Mouse (Mus musculus) thymus, adult 18-20 months (tissue): ENCODE results near the gene Pdia4.
"Not testable (repeated sequence)": the region's sequence is repeated elsewhere in the genome, so short reads cannot be mapped to it uniquely, and the experiment has no call there.

Experiments
- DNase-seq, 2 experiments: peaks; one replicate each; pipeline ENCODE4 v3.0.0; 2022; ENCODE audit warnings: mixed read lengths in 2 of 2

Gene Pdia4

DNA sequence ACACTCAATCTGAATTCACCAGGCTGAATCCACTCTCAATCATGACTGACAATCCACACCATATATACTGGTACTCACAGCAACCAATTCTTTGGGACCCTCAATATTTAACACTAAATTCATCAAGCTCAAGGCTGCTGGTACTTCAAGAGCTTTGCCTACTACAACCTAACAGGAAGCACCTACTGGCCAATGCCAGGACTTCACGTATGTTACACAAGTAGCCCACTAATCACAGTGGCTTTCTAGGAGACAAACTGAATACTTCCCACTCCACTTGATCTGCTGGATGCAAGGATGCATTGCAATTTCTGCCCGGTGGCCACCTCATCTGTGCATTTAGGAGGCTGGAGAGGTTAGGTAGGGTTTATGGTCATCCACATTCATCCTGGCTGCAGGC, 3.0 kb downstream of the Pdia4 start:
- no peak for DNase-seq

DNA sequence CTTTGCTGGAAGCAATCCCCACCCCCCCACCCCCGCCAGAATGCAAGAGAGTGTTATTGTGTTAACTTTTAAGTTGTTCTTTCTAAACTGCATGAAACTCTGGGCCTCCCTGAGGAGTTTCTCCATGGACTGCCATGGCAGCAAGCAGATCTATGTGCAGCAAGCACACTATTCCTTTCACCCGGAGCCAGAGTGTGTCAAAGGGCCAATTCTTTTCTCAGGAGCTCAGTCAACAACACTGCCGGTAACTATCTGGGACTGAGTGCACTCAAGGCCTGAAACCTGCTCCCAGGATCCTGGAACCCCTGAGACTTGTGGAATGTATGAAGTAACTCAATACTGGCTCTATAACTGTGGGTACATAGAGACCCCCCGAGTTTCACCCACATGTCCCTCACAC, 4.2 kb downstream of the Pdia4 start:
- no peak for DNase-seq

DNA sequence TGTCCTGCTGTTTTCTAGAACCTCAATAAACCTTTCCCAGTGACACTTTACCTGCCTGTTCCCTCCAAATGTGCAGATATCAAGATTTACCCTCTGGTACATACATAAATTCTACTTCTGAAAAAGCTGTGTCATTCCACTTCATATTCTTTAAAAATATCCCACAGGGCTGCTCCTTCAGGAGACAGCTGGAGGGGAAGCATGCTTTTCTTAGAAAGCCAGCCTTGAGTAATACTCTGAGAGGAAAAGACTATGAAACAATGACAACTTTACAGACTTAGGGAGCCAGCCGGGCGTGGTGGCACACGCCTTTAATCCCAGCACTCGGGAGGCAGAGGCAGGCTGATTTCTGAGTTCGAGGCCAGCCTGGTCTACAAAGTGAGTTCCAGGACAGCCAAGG, 4.7 kb downstream of the Pdia4 start:
- no peak for DNase-seq

DNA sequence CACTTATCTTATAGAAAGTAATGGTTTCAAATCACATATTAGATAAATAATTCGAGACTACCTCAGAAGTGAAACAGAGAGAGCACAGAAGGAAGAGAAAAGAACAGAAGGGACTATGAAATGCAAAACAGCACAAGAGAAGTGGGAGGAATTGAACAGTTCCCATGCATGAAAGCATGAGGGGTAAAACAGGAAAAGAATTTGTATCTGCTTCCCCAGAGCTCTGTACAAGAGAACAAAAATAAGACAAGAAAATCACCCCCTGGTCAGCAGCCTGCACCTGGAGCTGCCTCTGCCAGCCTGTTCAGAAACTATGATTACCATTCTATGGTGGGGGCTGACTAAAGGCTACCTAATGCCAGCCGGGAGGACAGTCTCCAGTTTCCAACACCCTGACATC, 5.8 kb downstream of the Pdia4 start:
- no peak for DNase-seq

DNA sequence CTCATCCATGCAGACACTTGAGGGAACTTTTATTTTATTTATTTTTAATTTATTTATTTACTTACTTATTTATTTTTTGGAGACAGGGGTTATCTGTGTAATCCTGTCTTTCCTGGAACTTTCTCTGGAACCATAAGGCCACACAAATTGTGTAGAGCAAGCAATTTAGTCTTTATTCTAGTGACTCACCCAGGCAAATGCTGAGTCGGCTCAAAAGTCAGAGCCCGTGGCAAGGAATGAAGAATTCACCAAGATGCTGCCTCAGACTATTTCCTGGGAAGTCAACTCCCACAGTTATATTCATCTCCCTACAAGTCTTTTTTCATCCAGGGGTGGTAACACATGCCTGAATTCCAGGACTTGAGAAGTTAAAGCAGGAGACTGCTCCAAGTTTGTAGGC, 7.7 kb downstream of the Pdia4 start:
- DNase-seq, result no peak

DNA sequence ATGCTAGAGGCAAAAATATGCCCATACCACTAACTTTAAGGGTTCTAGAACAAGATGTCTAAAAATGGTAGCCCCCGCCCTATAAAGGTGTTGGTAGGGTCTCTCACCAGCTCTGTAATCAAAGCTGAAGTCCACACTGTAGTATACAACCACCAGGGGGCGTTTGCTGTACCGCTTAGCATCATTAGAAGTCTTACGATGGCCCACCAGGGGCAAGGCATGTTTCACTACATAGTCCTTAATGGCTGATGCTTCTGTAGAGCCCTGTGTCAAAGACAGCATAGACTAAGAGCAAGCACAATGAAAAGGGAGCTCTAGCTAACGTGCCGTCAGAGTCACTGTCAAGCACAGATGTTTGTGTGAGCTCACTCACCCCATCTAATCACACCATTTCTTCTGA, 14.2 kb downstream of the Pdia4 start:
- peak; percentile 26 to 55 for DNase-seq

DNA sequence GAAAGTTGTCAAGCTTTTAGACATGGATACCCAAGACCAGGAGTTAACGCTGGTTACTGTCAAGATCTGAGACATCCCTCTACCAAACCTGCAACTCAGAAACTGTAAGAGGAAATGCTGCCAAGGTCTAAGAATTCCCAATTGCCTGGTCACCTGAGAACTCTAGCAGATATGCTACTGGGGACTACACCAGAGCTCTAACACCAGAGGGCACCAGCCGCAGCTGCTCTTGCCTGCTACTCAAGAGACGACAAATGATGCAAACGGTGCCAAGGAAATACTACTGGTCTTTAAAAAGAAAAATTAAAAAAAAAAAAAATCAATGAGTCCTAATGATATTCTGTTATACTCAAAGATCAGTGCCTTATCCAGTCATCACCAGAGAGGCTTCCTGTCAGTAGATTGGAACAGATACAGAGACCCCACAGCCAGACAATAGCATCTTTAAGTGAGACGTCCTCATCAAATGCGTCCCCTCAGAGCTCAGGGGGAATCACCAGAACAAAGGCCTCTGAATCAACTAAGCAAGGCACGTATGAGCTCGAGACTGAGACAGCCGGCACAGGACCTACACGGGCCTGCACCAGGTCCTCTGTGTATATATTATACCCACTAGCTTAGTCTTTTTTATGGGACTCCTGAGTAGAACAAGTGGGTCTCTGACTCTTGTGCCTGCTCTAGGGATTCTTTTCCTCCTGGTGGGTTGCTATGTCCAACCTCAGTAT, 19.0 kb downstream of the Pdia4 start:
- DNase-seq, result no peak

DNA sequence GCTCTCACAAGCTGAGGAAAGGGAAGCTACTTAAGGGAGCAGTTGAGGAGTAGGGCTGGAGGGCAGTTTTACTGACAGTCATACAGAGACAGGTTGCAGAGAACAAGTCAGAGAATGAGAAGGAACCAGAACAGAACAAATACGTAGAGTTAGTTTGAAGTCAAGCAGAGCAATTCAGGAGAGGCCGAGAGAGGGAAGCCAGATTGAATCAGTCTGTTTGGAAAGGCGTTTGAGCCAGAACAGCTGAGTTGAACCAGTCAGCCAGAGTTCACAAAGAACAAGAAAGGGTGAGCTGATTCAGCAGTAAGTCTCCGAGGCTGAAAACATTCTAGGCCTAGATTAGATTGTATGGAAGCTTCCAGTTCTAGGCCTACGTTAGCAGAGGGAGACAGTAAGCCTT, 19.9 kb downstream of the Pdia4 start:
- no peak for DNase-seq

DNA sequence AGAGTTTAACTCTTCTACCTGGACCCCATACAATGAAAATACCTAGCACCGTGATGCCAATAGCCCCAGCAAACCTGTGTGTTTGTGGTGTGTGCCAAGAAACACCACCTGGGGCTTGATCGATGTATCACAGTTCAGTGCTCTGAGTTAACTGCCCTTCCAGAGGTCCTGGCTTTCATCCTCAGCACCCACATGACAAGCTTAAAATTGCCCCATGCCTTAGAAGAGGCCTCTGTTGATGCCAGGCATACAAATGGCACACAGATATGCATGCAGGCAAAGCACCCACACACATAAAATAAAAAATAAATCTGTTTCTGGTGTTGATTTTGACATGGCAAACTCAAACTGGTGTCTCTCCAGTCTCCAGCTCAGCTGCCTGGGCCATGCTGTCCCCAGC, 20.7 kb downstream of the Pdia4 start:
- no peak for DNase-seq

DNA sequence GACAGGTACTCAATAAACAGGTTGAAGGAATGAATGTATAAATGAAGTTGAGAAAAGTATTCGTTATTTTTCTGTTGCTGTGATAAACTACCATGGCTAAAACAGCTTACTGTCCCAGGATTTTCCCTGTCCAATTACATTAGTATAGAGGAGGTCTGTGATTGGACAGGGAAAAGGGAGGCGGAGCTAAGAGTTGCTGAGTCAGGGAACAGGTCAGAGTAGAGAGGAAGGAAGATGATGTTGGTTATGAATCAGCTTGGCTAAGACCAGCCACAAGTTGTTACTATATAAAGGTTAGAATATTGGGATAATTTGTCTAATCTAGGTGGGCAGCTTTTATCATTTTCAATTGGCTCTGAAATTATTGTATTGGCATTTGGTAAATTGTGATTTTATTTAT, 22.5 kb downstream of the Pdia4 start:
- DNase-seq, result no peak

DNA sequence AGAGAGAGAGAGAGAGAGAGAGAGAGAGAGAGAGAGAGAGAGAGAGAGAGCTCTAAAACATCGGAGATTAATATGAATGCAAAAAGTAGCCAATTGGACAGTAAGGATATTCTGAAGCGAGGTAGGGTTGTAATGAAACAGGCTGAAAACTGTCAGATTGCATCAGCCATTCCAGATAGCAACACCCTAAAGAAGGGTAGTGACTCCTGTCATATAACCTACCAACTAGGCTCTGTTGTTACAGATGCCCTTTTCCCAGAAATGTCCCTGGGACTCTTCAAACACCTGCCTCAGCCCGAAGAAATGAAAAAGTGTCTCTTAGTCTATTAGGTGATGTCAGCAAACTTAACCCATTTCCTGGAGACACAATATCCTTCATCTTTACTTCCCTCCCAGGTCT, 24.4 kb downstream of the Pdia4 start:
- no peak for DNase-seq

DNA sequence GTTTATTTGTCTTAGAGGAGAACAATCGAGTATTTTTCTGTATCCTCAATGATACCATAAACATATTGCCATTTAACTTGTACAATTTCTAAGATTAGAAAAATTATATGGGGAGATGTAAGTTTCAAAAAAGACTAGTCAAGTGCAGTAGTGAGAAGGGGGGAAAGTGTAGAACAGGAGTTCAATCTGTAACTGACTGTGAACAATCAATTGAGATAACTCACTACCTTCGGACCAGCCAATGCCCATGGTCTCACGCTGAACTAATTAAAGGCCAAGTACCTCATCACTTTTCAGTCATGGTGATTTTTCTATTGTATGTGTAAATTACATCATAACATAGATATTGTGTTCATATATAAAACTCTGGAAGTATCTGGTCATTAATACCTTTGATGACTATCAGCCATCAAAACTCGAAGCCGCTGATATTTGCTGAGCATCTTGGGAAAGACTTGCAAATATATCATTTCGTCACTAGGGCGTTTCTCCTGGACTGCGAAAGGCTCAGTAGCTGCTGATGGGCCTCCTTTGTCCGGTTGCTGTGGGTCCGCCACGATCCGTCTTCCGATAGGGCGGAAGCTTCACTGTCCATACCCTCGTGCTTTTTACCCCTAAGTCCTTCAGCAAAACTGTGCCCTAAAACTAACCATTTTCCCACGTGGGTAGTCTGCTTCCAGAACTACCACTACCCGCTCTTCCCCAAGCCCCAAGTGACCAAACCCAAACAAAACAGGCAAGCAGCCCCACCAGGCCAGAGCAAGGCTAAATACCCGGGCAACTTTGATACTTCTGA, 25.1 kb downstream of the Pdia4 start:
- peak; percentile 45 to 60 for DNase-seq

DNA sequence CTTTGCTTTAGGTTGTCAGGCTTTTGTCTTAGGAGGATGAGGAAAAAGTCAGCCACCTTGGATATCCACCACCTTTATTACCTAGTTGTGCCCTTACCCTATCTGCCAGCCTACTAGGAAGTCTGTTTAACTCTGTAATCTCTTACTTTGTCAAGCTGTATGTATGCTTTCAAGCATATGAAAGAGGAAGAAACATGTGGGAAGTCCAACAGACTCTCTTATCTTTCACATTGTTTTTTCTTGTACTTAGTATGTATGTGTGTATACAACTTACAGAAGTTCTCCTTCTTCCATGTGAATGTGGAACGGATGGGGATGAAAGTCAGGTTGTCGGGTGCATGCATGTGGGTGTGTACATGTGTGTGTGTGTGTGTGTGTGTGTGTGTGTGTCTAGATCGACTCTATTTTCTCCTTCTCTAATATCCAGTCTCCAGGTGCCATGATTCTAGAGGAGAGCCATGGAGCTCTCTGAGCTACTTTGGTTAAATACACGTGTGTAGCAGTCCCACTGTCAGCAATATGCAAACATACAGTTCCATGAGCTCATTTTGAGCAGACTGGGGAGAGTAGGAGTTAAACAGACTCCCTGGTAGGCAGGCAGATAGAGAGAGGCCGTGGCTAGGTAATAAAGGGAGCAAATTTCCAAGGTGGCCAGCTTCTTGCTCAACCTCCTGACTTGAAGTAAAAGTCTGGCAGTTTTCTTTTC, 28.4 kb downstream of the Pdia4 start:
- DNase-seq, result no peak

DNA sequence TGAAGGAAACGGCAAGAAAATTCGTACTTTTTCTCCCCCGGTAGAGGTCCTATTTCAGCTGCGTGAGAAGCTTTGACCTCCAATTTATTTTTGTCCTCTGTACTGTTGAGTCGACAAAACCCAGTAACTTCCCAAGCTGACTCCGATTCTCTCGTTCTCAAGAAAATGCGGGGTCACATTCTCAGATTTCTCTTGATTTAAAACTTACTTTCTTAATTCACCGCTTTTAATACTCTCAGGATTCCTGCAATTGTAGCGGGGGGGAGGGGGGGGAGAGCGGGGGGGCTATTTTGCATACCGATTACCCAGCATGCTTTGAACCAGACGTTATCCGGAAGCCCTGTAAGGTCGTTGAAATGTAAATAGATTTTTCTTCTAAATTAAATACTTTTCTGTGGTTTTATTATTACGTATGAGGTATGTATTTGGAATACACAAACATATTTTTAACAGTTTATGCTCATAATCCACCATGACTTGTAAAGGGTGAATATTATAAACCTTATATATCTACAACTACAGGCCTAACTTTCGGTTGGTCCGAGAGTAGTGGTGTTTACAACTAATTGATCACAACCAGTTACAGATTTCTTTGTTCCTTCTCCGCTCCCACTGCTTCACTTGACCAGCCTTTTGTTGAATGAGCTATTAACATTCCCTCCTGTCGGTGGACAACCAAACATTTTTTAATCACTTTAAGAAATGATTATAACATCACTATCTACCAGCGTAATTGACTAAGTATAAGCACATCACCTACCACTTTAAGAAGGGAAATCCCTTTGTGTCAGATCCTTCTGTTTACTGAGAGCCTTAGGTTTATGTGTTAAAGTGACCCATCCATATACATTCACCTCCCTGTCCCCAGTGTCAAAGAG, 31.9 kb downstream of the Pdia4 start:
- no peak for DNase-seq

DNA sequence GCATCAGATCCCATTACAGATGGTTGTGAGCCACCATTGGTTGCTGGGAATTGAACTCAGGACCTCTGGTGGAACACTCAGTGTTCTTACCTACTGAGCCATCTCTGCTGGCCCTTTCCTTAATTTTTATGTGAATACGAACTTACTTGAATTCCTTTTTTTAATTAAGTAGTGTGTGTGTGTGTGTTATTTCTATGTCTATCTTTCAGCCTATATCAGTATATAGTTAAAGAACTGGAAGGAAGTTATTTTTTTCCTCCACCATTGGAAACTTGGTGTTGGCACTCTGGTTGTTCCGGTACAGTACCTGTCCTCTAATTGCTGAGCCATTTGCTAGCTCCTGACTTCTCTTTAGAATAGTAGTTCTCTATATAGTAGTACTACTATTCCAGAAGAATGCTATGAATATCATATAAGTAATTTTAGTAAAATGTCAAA, 32.6 kb downstream of the Pdia4 start:
- no peak for DNase-seq

DNA sequence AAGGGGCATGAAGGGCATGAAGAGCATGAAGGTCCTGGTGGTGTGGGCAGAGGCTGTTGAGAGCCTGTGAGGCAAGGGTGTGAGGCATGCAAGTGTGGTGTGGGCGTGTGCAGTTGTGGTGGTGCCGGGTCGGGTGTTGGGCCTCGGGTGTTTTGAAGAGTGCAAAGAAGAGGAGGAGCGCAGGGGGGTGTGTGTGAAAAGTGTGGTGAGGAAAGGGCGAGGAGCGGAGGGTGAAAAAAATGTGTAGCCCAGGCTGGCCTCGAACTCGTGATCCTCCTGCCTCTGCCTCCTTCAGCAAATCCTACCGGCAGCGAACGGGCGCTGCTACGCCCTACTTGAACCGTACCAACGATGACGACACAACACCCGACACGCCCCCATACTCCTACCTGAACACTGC, 41.5 kb downstream of the Pdia4 start:
- peak in 1 of 2 experiments; percentile 33 for DNase-seq

DNA sequence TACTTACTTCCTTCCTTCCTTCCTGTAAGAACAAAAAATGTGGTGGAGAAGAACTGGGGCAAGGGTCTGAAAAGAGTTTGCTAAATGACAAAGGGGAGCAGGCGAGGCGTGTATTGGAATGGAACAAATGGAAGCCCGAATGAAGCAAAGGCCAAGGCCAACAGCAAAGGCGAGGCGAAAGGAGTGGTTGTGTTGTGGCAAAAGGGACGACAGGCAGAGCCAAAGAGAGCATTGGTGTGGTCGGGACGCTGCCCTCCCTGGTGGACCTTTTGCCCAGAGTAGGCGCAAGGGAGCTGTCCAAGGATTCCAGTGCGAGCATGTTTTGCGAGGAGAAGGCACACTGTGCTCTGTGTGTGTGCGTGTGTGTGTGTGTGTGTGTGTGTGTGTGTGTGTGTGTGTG, 42.1 kb downstream of the Pdia4 start:
- peak in 1 of 2 experiments; percentile 4 for DNase-seq

DNA sequence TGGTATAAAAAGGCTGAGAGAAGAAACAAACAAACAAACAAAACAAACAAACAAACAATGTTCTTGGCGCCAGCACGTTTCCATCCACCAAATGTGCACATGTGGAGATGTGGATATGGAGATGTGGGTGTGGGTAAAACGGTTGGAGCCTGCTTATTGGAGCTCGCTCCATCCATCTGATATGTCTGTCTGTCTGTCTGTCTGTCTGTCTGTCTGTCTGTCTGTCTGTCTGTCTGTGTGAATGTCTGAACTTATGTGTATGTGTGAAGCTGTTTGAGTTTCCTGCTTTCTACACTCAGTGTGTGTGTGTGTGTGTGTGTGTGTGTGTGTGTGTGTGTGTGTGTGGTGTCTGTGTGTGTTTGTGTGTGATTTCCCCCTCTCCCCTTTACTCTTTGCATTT, 43.4 kb downstream of the Pdia4 start:
- not testable (repeated sequence) for DNase-seq

DNA sequence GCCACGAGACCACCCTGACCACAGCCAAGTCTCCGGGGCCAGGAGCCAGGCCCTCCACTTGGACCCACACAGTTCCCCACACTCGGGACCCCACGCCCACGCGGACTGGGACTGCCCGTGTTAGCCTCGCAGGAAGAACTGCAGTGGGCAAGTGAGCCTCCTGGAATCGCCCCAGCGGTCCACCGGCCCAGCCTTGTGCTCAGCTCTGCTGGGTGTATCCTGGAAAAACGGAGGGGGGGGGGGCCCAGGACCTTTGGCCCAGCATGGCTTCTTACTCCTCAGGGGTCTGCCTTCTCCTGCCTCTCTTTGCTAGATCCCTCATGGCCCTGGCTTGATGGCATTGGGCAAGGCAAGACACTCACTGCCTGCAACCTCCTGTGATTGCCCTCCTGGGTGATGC, 44.7 kb downstream of the Pdia4 start:
- not testable (repeated sequence) for DNase-seq

DNA sequence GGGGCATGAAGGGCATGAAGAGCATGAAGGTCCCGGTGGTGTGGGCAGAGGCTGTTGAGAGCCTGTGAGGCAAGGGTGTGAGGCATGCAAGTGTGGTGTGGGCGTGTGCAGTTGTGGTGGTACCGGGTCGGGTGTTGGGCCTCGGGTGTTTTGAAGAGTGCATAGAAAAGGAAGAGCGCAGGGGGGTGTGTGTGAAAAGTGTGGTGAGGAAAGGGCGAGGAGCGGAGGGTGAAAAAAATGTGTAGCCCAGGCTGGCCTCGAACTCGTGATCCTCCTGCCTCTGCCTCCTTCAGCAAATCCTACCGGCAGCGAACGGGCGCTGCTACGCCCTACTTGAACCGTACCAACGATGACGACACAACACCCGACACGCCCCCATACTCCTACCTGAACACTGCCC, 45.9 kb downstream of the Pdia4 start:
- DNase-seq, result not testable (repeated sequence)

DNA sequence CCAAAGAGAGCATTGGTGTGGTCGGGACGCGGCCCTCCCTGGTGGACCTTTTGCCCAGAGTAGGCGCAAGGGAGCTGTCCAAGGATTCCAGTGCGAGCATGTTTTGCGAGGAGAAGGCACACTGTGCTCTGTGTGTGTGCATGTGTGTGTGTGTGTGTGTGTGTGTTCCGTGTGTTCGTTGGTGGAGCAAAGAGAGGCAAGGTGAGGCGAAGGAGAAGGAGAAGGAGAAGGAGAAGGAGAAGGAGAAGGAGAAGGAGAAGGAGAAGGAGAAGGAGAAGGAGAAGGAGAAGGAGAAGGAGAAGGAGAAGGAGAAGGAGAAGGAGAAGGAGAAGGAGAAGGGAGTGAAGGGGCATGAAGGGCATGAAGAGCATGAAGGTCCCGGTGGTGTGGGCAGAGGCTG, 50.5 kb downstream of the Pdia4 start:
- not testable (repeated sequence) for DNase-seq

DNA sequence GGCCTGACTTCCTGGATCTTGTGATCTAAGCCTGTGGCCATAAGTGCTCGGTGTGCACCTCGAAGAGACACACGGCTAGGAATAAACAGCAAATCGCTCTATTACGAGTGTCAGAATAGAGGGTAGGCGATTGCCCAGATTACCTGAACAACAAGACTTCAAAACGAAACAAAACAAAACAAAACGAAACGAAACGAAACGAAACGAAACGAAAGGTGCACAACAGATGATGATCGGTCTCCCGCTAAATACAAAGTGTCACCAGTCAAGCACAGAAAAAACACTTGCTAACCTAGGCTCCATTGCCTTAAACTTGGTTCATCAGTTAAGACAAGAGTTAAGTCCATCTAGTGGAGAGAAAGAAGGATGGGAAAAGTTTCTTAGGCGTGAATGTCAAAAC, 53.8 kb downstream of the Pdia4 start:
- DNase-seq, result not testable (repeated sequence)

DNA sequence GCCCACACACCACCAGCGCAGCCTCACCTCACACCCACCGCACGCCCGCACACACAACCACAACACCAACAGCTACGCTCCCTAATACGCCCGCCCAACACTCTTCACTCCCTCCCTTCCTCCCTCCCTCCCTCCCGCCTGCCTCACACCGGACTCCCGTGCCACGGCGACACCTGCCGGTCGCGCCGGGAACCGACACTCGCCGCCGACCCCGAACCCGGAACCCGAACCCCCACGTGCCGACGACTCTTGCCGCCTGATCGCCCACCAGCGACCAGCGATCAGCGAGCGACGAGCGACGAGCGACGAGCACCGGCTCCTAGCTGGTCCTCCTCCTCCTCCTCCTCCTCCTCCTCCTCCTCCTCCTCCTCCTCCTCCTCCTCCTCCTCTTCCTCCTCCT, 55.4 kb downstream of the Pdia4 start:
- DNase-seq, result peak; percentile 70 to 81
